Mouse (Mus musculus) gastrocnemius, postnatal 10 days (tissue): ENCODE data around the gene Tnfrsf4. TPM values are rescaled to one million over a fixed set of nuclear protein-coding genes. Genes with fewer than 3 reads are reported as not detected.

Source experiments
- DNase-seq: peaks from one replicate; pipeline ENCODE4 v3.0.0; 2021; ENCODE audit warnings: mixed read lengths
- long read RNA-seq, 2 experiments: library from polyadenylated mRNA; stranded (forward); transcript quantifications; one replicate each; pipeline ENCODE4 v2.0.0; 2021
- total RNA-seq, 2 experiments: library from RNA; stranded (reverse); gene quantifications; 2 replicates each; pipeline ENCODE4 v1.2.3; 2021

The Tnfrsf4 gene
- total RNA-seq = under 1 TPM; 0.31 to 0.93 TPM
- long read RNA-seq, experiment 1, partial matches to known transcripts = 1 of 1 reads
- long read RNA-seq, experiment 1, other reads (novel, unspliced or antisense) = 0 of 1 reads
- long read RNA-seq, experiment 2 = 0 reads

GRCm38 (mm10) chr4:156013637-156014036 is at the start of gene Tnfrsf4:
Gene Tnfrsf4 (plus strand): TSS chr4:156013843.
- DNase-seq = no peak

GRCm38 (mm10) chr4:155964396-155964795 is 49.2 kb upstream of the Tnfrsf4 start:
- DNase-seq = no peak

- DNase-seq = no peak
Measured at GRCm38 (mm10) chr4:155969043-155969653, 44.5 kb upstream of the Tnfrsf4 start.

- peak; percentile 26 for DNase-seq
Measured at GRCm38 (mm10) chr4:155970286-155970685, 43.4 kb upstream of the Tnfrsf4 start.

GRCm38 (mm10) chr4:155972651-155973050 is 41.0 kb upstream of the Tnfrsf4 start:
- no peak for DNase-seq

GRCm38 (mm10) chr4:155973239-155973638 is 40.4 kb upstream of the Tnfrsf4 start:
- DNase-seq = no peak

- DNase-seq = no peak
Measured at GRCm38 (mm10) chr4:155981436-155982082, 32.1 kb upstream of the Tnfrsf4 start.

- no peak for DNase-seq
Measured at GRCm38 (mm10) chr4:155983788-155984187, 29.9 kb upstream of the Tnfrsf4 start.

GRCm38 (mm10) chr4:155991211-155991907 is 22.3 kb upstream of the Tnfrsf4 start:
- no peak for DNase-seq

GRCm38 (mm10) chr4:155991908-155992230 is 21.8 kb upstream of the Tnfrsf4 start:
- no peak for DNase-seq

- DNase-seq = peak; percentile 84
Measured at GRCm38 (mm10) chr4:155992241-155992905, 21.3 kb upstream of the Tnfrsf4 start, which contains the start of the genes B3galt6 and Sdf4. Gene B3galt6 (minus strand): TSS chr4:155992649. Gene Sdf4 (plus strand): TSS chr4:155992872.

GRCm38 (mm10) chr4:155992906-155993547 is 20.6 kb upstream of the Tnfrsf4 start:
- peak; percentile 96 for DNase-seq

GRCm38 (mm10) chr4:155993606-155994005 is 20.0 kb upstream of the Tnfrsf4 start:
- DNase-seq = no peak

- DNase-seq = no peak
Measured at GRCm38 (mm10) chr4:156004109-156004508, 9.5 kb upstream of the Tnfrsf4 start.

GRCm38 (mm10) chr4:156008369-156008768 is 5.3 kb upstream of the Tnfrsf4 start:
- no peak for DNase-seq

- no peak for DNase-seq
Measured at GRCm38 (mm10) chr4:156014436-156014835, 793 bp downstream of the Tnfrsf4 start.

- DNase-seq = no peak
Measured at GRCm38 (mm10) chr4:156019771-156020170, 6.1 kb downstream of the Tnfrsf4 start.

- DNase-seq = no peak
Measured at GRCm38 (mm10) chr4:156021381-156021780, 7.7 kb downstream of the Tnfrsf4 start.

GRCm38 (mm10) chr4:156021942-156022419 is 8.3 kb downstream of the Tnfrsf4 start:
- no peak for DNase-seq

GRCm38 (mm10) chr4:156023520-156023919 is 9.9 kb downstream of the Tnfrsf4 start:
- no peak for DNase-seq

GRCm38 (mm10) chr4:156024184-156024583 is 10.5 kb downstream of the Tnfrsf4 start:
- no peak for DNase-seq

GRCm38 (mm10) chr4:156026013-156026412 is 12.4 kb downstream of the Tnfrsf4 start, which contains the start of gene Tnfrsf18:
Gene Tnfrsf18 (plus strand): TSS chr4:156026164.
- peak; percentile 38 for DNase-seq
